Mouse (Mus musculus): ENCODE results near the gene Pum3.

Gene Pum3

DNA sequence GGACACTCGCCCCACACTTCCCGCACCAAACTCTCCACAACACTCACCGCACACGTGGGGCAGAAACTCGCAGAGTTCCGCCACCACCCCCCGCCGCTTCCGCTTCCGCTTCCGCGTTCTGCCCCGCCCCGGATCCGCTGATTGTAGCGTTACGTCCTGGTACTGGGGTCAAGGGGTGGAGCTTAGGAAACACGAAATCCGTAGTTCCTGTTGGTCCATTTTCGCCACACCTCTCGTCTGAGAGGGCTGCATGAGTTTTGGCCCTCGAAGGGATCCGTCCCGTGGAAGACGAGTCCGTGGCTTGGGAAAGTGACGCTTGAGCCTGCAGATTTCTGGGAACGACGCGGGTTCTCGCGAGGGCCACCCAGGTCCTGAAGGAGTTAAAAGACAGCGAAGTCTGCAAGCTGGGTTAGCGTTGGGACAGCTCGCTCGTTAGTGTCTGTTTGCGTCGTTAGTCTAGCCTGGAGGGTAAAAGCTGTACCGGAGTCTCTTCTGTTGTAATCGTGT lies at the start of gene Pum3:
Gene Pum3, minus strand, starts transcription at position 81 of the 507 bp plus-strand sequence.
- peak; percentile 98 to 99 for DNase-seq

DNA sequence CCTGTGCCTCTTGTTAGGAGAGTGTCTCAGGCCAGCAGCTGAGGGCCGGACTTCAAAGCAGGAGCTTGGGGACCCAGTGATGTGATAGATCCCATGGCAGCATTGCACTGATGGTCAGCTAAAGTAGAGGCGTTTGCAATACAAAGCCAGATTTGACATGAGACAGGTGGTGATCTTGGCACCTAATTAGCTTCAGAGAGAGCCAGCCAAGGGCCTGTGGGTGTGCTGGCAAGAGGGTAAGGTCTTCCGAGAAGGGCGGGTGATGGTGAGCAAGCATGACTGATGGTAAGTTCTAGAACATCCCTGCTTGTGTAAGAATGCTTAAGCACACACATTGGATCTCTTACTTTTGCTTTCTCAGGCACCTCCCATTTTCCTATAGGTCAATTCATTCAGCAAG lies 37.1 kb upstream of the Pum3 start:
- no peak for DNase-seq

DNA sequence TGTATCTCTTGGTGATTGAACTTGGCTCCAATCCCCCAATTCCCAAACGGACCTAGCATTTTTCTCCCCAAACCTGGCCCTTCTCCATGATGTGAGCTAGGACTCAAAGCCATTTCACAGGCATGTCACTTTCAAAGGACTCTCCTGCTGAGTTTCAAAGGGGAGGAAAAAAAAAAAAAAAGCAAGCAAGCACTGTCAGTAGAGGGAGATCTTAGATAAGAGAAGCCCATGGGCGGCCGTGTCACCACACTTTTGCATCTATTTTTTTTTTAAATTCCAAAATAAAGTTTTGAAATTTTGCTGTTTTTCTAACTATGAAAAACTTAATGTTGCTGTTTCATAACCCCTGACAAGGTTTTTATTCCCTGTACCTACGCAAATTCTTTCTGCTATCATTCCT lies 33.0 kb upstream of the Pum3 start:
- DNase-seq = no peak

DNA sequence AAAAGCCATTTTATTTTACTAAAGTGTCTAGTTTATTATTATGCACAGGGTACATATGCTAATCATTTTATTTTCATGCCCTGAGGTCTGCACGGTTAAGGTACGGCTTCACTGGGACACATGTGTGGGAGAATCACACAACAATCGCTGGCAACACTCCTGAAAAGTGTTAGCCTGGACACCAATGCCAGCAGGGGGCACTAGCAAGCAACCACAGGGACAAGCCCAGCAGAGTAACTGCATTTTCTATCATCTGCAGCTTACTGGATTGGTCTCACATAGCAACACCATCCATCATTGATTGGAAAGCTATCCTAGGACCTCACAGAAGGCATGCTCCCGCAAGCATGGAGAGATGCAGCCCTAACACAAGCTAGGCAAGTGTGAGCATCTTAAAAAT lies 20.8 kb upstream of the Pum3 start:
- peak; percentile 66 to 72 for DNase-seq

DNA sequence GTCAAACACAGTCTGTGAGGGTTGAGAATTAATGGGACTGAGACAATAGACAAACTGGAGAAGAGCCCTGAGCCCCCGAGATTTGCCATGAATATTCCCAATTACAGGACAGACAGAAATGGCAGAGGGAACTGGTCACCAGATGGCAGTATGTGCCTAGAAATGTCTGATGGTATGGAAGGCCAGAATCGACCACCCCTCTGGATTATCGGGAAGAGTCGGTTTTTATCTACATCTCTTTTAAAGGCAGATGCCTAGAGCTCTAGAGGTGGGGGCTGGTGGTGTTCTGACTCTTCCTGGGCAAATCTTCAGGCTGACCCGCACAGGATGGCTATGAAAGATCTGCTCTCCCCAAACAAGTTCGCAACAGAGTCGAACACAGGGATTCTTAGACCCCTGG lies 17.9 kb upstream of the Pum3 start:
- DNase-seq = peak in 1 of 2 experiments; percentile 34

DNA sequence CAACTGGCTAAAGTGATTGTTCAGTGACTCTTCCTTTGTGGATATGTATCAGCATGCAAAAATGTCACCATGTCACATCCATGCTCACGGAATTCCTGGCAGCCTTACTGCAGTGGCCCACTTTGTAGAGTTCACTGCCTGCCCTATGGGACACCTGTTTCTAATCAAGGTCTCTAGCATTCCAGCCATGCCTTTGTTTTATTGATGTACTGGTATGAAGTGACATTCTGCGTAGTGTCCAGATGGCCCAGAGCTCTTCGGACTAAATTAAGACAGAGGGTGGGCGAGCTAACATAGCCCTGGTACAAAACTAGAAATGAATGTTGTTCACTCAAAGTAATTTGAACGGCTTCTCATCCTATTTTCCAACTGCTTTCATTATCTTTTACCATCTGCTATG lies 11.5 kb upstream of the Pum3 start:
- no peak for DNase-seq

DNA sequence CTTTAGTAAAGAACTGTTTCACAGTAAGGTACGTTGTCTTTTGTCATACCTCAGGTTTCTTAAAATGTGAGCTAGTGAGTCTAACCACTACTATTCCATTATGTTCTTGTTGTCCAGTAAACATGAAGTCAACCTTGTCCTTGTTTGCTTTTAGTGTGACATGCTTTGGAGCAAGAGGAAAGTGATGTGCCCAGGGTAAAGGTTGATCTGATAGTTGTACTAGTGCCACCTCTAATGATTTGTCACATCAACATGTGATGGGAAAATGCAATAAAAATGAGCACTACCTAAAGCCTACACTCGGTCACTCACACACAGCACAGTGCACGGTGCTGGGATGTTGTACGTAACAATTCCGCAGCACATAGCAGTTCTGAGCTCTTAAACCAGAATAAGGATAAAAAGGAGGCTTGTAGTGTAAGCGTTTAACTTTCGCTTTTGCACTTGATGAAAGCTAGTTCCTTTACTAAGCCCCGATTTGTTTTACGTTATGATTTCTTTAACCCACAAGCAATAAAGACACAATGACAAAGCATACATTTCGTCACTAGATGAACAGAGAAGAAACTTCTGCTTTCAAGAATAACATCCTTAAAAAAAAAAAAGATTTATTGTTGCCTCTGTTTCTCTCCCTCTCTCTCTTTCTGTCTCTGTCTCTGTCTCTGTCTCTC lies 8.5 kb upstream of the Pum3 start:
- no peak for DNase-seq

DNA sequence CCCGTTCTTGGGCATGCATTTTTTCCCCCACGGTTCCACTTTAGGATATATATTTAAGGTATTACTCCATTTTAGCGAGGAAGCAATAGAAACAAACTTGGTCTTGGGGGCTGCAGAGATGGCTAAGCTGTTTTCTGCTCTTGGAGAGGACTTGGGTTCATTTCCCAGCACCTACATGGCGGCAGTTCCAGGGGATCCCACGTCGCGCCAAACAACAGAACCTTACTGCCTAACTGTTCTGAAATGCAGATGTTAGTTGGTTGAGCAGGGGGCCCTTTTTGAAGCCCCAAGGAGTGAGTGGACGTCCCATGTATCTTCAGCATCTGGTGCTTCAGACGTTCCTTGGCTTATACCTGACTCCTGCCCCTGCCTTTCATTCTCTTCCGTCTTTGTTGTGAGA lies 781 bp upstream of the Pum3 start:
- DNase-seq = peak in 1 of 2 experiments; percentile 35

DNA sequence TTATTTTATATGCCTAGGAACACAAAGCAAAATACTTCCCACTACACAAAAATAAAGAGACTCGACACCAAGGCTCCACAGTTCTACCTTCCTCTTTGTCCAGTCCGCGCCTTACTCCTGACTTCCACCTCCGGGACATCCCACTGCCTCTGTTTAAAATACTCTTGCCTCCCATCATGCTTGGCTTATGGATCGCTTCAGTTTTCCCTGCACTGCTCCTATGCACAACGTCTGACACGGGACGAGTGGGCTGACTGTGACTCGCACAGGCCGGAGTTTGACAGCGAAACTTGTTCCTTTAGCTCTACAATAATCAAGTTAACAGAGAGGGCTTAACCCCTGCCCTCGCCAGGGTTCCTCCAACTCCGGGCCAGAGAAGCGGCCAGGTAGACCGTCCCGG lies 344 bp downstream of the Pum3 start:
- no peak for DNase-seq

DNA sequence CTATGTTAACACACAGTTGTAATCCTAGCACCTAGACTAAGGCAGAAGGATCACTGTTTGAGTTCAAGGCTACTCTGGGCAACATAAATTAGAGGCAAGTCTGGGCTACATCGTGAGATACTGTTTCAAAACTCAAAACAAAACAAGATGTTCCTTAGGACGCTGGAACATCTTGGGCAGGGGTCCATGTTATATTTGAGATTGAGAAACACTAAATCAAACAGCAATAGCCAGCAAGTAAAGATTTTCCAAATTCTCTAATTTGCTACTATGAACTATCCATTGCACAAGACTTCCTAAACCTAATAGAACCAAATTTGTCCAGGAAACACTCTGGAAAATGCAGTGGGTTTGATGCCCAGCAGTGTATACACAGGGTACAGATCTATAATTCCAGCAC lies 1.8 kb downstream of the Pum3 start:
- DNase-seq = no peak

DNA sequence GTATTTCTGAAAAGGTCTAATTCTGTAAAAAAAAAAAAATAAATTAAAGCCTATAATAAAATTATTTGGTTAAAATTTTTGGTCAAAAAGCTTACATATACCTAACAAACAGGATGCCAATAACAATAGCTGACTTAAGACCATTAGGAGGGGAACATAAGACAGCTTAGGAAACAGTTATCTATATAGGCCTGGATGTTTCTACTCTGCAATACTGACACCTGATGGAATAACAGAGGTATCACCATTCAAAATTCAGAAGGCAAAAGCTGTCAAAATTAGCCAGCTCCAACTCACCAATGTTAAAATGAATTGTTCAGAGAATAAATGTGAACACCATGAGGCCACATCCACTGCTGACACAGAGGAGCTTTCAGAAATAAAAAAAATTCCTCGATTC lies 3.2 kb downstream of the Pum3 start:
- DNase-seq = no peak

DNA sequence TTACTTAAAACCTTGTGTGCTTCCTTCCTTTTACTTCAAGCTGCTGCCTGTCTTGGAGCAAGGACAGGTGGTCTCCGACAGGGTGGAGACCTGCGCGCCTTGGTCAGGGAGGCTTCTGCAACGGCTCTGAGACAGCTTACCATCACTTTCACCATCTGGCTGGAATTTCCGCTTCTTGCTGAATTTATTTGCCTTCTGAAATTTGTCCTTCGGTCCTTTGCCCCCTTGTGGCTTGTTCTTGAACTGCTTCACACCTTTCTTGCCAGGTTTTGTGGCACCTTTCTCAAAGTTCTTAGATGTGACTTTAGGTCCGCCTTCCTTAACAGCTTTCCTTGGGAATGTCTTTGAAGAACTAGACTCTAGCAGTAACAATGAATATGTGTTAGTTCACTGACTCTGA lies 4.0 kb downstream of the Pum3 start:
- DNase-seq = peak; percentile 56 to 76

DNA sequence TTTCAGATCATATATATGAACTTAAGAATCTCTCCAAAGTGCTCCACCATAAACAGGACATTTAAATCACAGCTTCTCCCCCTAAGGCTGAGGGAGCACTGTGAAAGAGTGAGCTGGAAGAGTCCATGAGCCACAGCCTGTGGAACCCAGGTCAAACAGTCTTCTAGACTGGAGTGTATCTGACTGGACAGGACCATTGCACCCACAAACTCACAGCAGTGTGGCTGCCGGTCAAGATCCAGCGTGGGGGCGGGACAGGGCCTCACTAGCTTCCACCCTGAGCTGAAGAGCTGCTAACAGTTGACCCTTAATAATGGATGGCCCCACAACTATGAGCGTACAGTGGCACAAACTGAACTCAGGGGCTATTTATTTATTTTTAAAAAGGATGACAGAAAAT lies 12.2 kb downstream of the Pum3 start:
- DNase-seq = no peak

DNA sequence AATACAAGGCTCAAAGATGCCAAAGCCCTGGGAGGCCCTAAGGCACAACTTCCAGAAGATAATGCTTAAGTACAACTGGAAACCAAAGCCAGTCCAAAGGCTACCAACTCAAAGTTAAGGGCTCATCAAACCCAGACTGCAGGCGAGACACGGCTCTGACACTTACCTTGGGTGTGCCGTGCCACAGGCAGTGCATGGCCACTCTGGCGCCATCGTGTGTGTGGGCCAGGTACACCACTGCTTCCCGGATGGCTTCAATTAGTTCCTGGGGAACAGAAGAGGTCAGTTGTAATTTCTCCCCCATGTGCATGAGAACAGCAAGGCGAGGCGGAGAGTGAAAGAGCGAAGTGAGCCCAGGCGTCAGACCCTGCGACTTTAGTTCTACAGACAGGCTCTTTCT lies 13.1 kb downstream of the Pum3 start:
- DNase-seq = peak; percentile 83 to 85

DNA sequence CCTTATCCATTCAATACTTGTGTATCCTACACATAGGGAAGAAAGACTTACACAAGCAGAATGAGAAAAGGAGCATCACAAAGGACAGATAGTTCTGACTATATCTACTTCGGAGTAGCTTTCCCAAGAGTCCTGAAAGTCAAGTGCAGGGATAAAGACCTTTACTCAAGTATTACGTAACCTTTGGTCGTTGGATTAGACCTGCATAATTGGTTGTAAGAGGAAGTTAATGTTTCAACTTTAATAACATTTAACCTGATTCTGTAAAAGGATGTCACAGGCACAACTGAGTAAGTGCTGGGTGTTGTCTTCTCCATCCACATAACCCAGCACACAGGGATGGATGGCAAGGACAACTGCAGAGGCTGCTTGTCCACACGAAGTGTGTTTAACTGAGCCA lies 18.3 kb downstream of the Pum3 start:
- no peak for DNase-seq

DNA sequence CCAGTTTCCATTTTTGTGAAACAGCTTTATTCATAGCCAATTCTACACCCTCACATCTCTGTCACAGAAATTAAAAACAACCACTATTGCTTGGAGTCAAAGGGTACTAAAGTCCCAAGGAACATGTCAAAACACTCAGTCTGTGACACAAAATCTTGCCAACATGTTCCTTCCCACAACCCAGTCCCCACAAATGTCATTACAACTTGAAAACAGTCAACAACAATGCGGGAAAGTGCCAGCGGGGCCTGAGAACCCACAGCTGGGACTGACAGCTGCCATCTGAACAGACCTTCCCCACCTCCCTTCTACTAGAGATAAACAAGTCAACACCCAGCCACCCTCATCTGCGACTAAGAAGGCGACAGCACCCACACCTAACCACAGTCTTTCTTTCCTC lies 18.9 kb downstream of the Pum3 start:
- DNase-seq = no peak

DNA sequence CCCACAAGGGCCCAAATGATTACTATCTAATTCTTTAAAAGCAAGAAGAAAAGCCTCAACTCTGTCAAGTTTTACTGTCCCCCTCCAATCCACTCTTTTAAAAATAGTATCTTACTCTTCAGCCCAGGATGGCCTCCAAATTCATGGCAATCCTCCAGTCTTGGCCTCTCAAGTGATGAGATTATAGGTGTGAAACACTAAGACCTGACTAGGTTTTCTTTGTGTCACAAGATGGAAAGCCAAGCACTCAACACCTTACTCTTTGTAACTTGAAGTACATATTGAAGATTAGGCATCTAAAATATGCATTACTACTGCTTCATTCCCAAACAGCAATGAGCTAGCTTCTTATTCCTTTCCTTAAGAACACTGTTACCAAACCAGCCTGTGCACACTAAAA lies 19.8 kb downstream of the Pum3 start:
- DNase-seq = no peak

DNA sequence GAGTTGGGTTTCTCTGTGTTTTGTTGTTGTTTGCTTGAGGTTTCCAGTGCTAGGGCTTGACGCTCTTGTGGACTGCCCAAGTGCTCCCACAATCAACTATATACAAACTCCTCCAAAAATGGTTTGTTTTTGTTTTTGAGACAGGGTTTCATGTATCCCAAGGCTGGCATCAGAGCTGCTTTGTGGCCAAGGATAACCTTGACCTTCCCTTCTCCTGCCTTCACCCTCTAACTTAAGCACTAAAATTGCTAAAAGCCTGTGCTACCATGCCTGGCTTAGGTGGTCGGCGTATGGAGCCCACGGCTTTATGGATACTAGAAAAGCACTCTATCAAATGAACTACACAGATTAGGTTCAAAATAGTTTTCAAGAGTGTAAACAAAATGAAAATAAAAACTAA lies 20.4 kb downstream of the Pum3 start:
- DNase-seq = no peak

DNA sequence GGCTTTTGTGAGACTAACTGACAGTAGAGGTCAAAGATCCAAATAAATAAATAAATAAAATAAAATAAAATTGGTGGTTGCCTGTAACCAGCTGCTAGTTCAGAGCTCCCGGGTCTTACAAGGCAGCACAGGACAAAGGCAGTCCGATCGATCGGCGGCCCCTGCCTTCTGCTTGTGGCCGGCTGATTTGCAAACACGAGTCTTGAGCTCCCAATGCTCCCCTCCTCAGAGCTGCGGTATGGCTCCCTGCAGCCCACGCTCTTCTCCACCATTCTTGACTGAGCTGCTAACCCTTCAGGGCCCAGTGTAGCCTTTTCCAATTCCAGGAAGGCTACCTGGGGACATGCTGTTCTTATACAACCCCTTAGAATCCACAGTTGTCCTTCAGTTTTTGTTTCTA lies 31.8 kb downstream of the Pum3 start:
- DNase-seq = no peak

DNA sequence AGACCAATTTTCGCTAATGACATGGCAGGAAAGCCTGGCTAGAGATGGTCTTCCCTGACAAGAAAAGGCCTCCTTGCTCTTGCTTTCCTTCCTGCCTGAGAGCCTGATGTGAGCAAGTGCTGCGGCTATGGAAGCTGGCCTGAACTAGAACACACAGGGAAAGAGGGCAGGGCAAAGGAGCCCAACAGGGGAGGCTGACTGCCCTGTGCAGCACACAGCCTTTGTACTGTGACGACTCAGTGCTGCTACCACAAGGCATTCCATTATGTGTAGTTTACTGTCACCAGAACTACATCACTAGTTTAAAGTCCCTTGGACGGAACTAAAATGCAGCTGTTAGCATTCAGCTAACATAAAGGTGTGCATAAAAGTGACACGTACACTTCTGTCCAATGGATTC lies 32.4 kb downstream of the Pum3 start:
- DNase-seq = peak; percentile 16 to 65

DNA sequence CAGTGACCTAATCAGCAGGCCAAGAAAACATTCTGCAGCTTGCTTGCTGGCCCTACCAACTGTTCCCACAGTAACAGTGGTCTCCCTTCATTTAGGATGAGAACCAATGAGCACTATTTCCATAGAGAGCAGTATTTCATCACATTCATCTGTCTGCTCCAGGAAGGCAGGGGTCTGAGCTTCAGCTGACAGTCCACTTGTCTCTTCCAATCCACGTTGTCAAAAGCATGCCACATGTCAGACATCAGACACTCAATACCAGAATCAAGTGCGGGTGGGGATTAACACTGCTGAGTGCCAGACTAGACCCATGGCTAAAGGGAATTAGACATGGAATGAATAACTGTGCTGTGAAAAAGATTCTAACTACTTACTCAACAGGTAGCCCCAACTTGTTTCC lies 32.9 kb downstream of the Pum3 start:
- DNase-seq = no peak

DNA sequence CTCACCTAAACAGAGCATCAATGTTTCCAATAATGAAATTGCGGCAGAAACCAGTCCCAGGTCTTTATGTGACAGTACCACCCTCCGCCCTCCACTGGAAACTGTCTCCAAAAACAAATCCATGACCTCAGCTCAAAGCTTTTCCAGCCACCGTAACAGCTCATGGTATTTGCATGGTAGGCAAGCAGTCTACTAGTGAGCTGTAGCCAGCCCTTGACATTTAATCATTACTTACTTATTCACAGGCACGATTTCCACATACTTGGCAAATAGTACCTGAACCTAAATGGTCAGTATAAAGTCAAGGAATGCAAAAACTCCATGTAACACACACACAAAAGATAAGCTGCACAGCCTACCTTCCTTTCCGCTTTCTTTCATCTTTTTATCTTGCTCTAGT lies 33.7 kb downstream of the Pum3 start:
- peak; percentile 44 to 77 for DNase-seq

DNA sequence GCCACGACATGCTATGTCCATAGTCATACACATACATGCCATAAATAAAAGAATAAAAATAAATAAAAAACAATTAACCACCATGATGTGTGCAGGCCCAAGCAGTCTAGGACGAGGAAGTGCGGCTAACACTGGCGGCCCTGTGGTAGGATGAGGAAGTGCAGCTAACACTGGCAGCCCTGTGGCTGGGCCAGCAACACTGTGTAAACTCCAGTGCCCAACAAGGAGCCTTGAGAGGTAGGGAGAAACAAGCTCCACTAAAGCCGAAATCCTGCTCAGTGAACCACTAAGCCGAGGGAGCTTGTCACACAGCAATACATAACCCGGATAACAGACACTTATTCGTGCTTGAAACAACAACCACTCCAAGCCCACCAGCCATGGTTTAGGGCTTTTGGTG lies 34.1 kb downstream of the Pum3 start:
- peak; percentile 57 to 78 for DNase-seq

DNA sequence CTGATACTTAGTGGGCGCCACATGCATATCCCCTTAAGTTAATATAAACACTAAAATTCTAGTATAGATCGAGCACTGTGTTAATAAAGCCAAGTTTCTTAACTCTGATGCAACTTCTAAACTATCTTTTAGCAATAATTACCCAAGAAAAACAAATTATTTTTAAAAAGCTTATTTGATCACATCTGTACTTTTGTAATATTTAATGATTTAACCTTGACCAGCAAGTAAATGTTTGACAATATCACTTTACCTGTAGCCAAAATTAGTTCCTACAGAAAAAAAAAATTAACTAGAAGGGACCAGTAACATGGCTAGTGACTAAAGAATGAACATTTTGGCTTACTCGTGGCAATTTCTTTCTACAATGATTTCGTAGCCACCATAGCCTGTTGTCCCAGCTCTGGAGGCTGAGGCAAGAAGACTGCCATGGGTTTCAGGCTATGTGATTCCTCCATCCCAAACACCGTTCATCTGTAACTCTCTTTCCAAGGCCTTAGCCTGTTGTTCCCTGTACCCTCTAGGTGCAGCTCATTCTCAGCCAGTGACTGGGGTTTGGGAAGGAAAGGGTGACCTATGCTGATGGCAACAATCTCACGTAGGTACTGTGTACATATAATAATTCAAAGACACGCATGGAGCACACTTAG lies 35.2 kb downstream of the Pum3 start:
- DNase-seq = no peak

DNA sequence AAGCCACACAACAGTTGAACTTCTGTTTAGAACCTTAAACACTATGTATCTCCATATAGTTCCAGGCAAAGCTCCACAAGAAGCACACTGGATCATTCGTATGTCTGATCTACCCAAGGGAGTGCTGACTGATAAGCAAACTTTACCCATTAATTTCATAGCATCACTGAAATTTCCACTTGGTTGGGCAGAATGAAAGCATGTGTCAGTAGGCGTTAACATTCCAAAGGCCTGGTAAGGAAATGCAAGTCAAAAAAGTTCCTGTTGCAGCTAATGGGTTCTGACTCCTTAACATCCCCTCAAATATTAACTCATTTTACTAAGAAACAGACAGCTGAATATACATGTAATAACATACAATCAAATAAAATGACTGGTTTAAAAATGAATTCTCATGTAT lies 37.2 kb downstream of the Pum3 start:
- DNase-seq = no peak
